Mouse (Mus musculus): ENCODE data around the gene Ccdc6.

- TF ChIP-seq POLR2A (IDR thresholded peaks at IDR 0.05; ENCODE audit: insufficient read depth, low read depth, low read length) (no peak), CTCF (IDR thresholded peaks at IDR 0.05) (peak; percentile 67)
Observed at GRCm38 (mm10) chr10:70156431-70157165, 59.7 kb downstream of the Ccdc6 start.
